Mouse (Mus musculus) thymus, adult 2 months (tissue): Measurements from ENCODE around the gene Adsl. TPM values are rescaled to one million over a fixed set of nuclear protein-coding genes. Genes with fewer than 3 reads are reported as not detected.

Source experiments
- DNase-seq: peaks from one replicate; pipeline ENCODE4 v3.0.0; 2021
- H3K27ac ChIP-seq: fragments of 200-500 bp; 2 replicates; pipeline ENCODE4 v1.5.1; 2012; ENCODE audit warnings: low read length, control low read depth; ENCODE audit not compliant: control insufficient read depth, insufficient read depth
- H3K27me3 ChIP-seq: fragments of 200-500 bp; 2 replicates; pipeline ENCODE4 v1.6.1; 2012; ENCODE audit warnings: mild to moderate bottlenecking, low read length, moderate library complexity, mixed read lengths; ENCODE audit not compliant: control insufficient read depth, insufficient read depth
- H3K36me3 ChIP-seq: fragments of 200-500 bp; 2 replicates; pipeline ENCODE4 v1.6.1; 2012; ENCODE audit warnings: mild to moderate bottlenecking, low read length, moderate library complexity; ENCODE audit not compliant: control insufficient read depth, insufficient read depth
- H3K4me1 ChIP-seq: fragments of 200-500 bp; replicated peaks from 2 replicates; pipeline ENCODE4 v1.6.1; 2012; ENCODE audit warnings: low read length; ENCODE audit not compliant: control insufficient read depth, insufficient read depth
- H3K4me3 ChIP-seq: fragments of 200-500 bp; 2 replicates; pipeline ENCODE4 v1.5.1; 2012; ENCODE audit warnings: mild to moderate bottlenecking, low read length, control low read depth, moderate library complexity; ENCODE audit not compliant: control insufficient read depth, insufficient read depth
- CTCF ChIP-seq: fragments of 200-500 bp; IDR thresholded peaks from 2 replicates; pipeline ENCODE4 v1.5.1; 2012; ENCODE audit warnings: mild to moderate bottlenecking, control low read depth, low read length, moderate library complexity, borderline replicate concordance; ENCODE audit not compliant: control insufficient read depth, poor library complexity, insufficient read depth; ENCODE audit errors: extremely low read depth
- POLR2A ChIP-seq: fragments of 200-500 bp; IDR thresholded peaks from 2 replicates; pipeline ENCODE4 v1.6.1; 2012; ENCODE audit warnings: mild to moderate bottlenecking, low read length, control low read depth, moderate library complexity; ENCODE audit not compliant: control insufficient read depth, poor library complexity, insufficient read depth; ENCODE audit errors: extremely low read depth
- WGBS: fragments of 180-500 bp; shearing (Covaris S2); methylation state at CpG from one replicate; pipeline ENCODE4 v1.1.7; 2018; 5-methylcytosine and 5-hydroxymethylcytosine counted together
- polyA plus RNA-seq: library from polyadenylated mRNA; depleted of rRNA; stranded (reverse); fragments of >200 nt; gene quantifications from 2 replicates; pipeline ENCODE4 v1.2.3, GENCODE M21; 2012

The Adsl gene
- polyA plus RNA-seq, 1 experiment, result 93.3 TPM

DNA sequence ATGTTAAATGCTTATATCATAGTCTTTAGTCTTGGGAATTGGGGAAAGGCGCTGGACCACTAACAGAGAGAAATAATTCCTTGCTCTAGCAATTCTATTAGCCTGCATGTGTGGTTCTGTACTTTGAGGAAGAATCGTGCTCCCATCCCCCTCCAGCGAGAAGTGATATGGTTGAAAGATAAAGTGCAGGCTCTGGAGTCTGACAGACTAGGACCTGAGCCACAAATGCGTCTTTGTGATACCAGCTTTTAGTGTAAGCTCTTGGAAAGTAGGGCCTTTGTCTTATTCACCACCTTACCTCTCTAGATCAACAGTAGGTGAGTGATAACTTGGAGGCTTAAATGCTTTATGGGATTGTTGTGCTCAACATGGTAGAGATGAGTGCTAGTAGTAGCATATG, 32.9 kb downstream of the Adsl start:
- Histone ChIP-seq H3K4me1 (peaks cover 2% of the 10 kb centered on the region; the same call in 1 of the 2 replicates), H3K27ac (no peak overlapping the region), H3K27me3 (no peaks in the 10 kb centered on the region), H3K36me3 (no peaks in the 10 kb centered on the region), H3K4me3 (no peak overlapping the region)
- TF ChIP-seq CTCF (no peak), POLR2A (no peak)
- no peak for DNase-seq
- WGBS, result 90% methylated on average over 4 of the region's 4 CpGs

DNA sequence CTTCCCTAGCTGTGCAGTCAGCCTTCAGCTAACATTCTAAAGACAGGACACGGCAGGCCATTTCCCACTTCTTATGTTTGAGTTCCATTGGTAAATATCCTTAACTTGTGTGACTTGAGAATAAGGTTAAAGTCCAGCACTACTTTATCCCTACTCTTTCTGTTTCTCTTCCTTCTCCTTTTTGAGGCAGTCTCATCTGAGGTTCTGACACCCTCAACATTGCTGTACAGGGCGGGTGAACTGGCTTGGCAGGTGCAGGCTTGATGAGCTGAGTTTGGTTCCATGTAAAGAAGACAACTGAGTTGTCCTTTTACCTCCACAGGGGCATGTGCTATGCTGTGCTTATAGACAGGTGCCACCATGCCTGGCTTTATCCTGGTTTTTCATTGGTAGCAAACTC, 35.0 kb downstream of the Adsl start:
- DNase-seq, result no peak
- Histone ChIP-seq H3K27ac (no peak overlapping the region), H3K27me3 (no peaks in the 10 kb centered on the region), H3K4me1 (no peaks in the 10 kb centered on the region), H3K36me3 (no peaks in the 10 kb centered on the region), H3K4me3 (no peak overlapping the region)
- TF ChIP-seq POLR2A, result no peak
- TF ChIP-seq CTCF, result no peak
- WGBS, result 91% methylated on average over 2 of the region's 2 CpGs

DNA sequence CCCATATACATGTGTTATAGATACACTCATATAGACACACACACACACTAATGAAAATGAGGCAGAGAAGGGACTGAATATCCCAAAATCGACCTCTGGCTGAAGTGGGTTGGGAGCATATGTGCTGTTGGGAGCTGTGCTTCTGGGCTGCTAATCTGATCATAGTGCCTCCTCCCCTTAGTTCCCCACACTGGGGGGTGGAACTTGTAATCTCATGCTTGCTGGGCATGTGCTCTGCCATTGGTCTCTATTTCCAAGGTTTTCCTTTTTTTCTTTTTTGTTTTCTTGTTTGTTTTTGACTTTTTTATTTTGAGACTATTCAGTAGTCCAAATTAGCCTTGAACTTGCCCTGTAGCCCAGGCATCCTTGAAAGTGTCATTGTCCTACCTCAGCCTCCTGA, 40.0 kb downstream of the Adsl start:
- no peaks in the 10 kb centered on the region for H3K36me3 ChIP-seq
- 75% methylated on average over 1 of the region's 1 CpGs for WGBS
- no peak for DNase-seq
- H3K27ac ChIP-seq, result no peak overlapping the region
- H3K27me3 ChIP-seq, result no peaks in the 10 kb centered on the region
- TF ChIP-seq CTCF (no peak), POLR2A (no peak)
- H3K4me1 ChIP-seq, result no peaks in the 10 kb centered on the region
- no peak overlapping the region for H3K4me3 ChIP-seq

DNA sequence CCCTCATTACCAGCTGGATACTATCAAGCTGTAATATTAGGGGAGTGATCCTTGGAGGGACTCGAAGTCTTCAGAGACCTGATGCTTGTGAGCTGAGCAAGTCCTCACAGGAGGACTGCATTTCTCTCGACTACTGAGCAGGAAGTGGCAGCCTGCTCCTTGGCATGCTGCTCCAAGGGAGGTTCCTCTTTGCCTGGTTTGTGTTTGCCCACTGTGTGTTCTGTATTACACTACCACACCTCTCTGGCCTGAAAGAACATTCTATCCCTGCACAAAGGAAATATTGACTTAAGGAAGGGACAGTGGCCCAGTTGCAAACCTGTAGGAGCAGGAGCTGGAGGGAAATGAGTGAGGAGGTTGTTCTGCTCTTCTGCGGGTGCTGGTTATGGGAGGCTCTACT, 41.4 kb downstream of the Adsl start:
- H3K36me3 ChIP-seq, result no peaks in the 10 kb centered on the region
- H3K4me3 ChIP-seq, result no peak overlapping the region
- 34% methylated on average over 3 of the region's 3 CpGs for WGBS
- TF ChIP-seq POLR2A, result no peak
- no peak for TF ChIP-seq CTCF
- no peaks in the 10 kb centered on the region for H3K27me3 ChIP-seq
- no peak for DNase-seq
- H3K4me1 ChIP-seq, result no peaks in the 10 kb centered on the region
- no peak overlapping the region for H3K27ac ChIP-seq

DNA sequence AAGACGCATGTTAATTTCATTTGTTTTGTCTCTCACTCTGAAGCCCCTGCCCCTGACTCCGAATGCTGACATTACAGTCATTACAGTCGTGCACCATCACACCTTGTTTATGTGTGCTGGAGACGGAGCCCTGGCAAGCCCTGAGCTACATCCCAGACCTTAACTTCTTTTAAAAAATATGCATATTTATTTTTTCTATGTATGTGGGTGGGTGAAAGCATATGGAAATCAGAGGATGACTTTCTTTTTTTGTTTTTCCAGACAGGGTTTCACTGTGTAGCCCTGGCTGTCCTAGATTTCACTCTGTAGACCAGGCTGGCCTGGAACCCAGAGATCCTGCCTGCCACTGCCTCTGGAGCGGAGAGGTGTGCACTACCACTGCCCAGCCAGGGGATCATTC, 46.7 kb downstream of the Adsl start:
- no peak for TF ChIP-seq POLR2A
- no peak for TF ChIP-seq CTCF
- DNase-seq, result no peak
- H3K27me3 ChIP-seq, result no peaks in the 10 kb centered on the region
- WGBS, result 97% methylated on average over 5 of the region's 5 CpGs
- H3K27ac ChIP-seq, result no peak overlapping the region
- H3K4me1 ChIP-seq, result no peaks in the 10 kb centered on the region
- H3K36me3 ChIP-seq, result no peaks in the 10 kb centered on the region
- H3K4me3 ChIP-seq, result no peak overlapping the region

DNA sequence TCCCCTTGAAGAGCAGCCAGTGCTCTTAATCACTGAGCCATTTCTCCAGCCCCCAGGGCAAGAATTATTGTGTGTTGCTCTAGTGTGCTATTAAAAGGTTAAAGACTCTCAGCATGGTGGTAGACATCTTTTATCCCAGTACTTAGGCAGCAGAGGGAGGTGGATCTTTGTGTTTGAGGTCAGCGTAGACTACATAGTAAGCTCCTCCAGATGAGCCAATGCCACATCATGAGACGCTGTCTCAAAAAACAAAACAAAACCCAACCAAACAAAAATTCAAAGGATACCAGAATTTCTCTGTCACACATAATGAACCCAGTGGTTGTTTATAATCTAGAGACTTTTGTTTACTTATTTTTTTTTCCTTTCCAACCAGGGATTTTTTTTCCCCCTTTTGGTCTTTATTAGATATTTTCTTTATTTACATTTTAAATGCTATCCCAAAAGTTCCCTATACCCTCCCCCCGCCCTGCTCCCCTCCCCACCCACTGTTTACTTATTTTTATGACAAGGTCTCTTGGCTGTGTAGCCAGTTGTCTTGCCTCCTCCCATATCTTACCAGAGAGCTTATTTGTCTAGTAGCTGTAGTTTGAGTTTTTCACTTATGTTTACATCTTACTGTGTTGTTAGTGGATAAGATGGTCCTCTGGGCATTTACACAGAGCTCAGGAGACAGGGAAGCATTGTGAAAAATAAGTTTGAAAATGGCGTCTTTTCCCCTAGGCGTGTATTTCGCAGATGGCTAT, 48.0 kb downstream of the Adsl start:
- no peaks in the 10 kb centered on the region for H3K36me3 ChIP-seq
- H3K27me3 ChIP-seq, result no peaks in the 10 kb centered on the region
- DNase-seq, result no peak
- no peaks in the 10 kb centered on the region for H3K4me1 ChIP-seq
- TF ChIP-seq POLR2A (no peak), CTCF (no peak)
- H3K27ac ChIP-seq, result no peak overlapping the region
- 98% methylated on average over 6 of the region's 6 CpGs for WGBS
- no peak overlapping the region for H3K4me3 ChIP-seq

DNA sequence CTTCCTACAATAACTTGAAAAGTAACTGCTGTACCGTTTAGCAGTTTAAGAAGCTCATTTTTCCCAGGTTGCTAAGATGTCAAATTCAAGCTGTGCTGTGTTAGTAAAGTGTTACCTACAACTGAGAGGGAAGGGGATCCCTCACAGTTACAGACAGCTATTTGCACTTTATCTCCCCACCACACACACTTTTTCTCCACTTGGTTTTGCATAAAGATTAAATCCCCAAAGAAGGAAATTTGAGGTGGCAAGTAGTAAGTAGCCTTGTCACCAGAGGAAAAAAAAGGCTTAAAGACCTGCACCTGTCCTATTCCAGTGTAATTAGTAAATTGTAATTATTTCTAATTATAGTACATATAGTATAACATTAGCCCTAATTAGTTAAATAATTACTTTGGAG, 48.8 kb downstream of the Adsl start:
- Histone ChIP-seq H3K27ac (no peak overlapping the region), H3K27me3 (no peaks in the 10 kb centered on the region), H3K36me3 (no peaks in the 10 kb centered on the region), H3K4me3 (no peak overlapping the region), H3K4me1 (no peaks in the 10 kb centered on the region)
- 82% methylated on average over 1 of the region's 1 CpGs for WGBS
- TF ChIP-seq CTCF, result no peak
- no peak for TF ChIP-seq POLR2A
- no peak for DNase-seq
